Mouse (Mus musculus) midbrain, embryonic 10.5 days (tissue): ENCODE measurements around the gene Hectd3. TPM values are rescaled to one million over a fixed set of nuclear protein-coding genes. Genes with fewer than 3 reads are reported as not detected.

Source experiments
- DNase-seq: peaks from one replicate; pipeline ENCODE4 v3.0.0-alpha.2; 2017; ENCODE audit warnings: low spot score
- H3K27ac ChIP-seq: fragments of 300-500 bp; sonication (generic); replicated peaks from 2 replicates; pipeline ENCODE4 v1.5.1; 2016; ENCODE audit warnings: mild to moderate bottlenecking
- H3K27me3 ChIP-seq: fragments of 300-500 bp; sonication (generic); 2 replicates; pipeline ENCODE4 v1.6.1; 2016; ENCODE audit warnings: low read depth, mild to moderate bottlenecking; ENCODE audit not compliant: poor library complexity, severe bottlenecking
- H3K36me3 ChIP-seq: fragments of 300-500 bp; sonication (generic); 2 replicates; pipeline ENCODE4 v1.6.1; 2016; ENCODE audit warnings: mild to moderate bottlenecking, moderate library complexity
- H3K4me1 ChIP-seq: fragments of 300-500 bp; sonication (generic); 2 replicates; pipeline ENCODE4 v1.6.1; 2016
- H3K4me3 ChIP-seq: fragments of 300-500 bp; sonication (generic); 2 replicates; pipeline ENCODE4 v1.5.1; 2016; ENCODE audit warnings: mild to moderate bottlenecking, moderate library complexity
- H3K9me3 ChIP-seq: fragments of 300-500 bp; sonication (generic); replicated peaks from 2 replicates; pipeline ENCODE4 v1.6.1; 2016; ENCODE audit warnings: mild to moderate bottlenecking
- WGBS: fragments of 180-500 bp; shearing (Covaris S2); methylation state at CpG from one replicate; pipeline ENCODE4 v1.1.7; 2016; 5-methylcytosine and 5-hydroxymethylcytosine counted together
- polyA plus RNA-seq: library from polyadenylated mRNA; unstranded; fragments of >200 nt; fragmentation: Nextera tagmentation; extraction: Ambion mirVana; gene quantifications from 2 replicates; pipeline ENCODE4 v1.2.1, GENCODE M21; 2016

Hectd3 gene
- polyA plus RNA-seq, 1 experiment from 2014 or later: 9.7 TPM

DNA sequence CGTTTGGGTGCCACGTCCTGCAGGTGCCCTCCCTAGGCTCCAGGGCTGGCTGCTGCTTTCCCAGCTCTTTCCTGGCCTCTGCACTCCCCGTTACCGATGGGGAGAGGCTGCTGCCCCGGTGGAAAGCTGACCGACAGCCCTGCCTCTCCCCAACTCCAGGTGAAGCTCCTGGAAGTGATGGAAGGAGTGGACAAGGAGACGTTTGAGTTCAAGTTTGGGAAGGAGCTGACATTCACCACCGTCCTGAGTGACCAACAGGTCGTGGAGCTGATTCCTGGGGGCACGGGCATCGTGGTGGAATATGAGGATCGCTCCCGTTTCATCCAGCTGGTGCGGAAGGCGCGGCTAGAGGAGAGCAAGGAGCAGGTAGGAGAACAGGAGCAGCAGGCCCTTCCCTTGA, 6.8 kb downstream of the Hectd3 start:
- H3K36me3 ChIP-seq: peaks cover 29% of the 10 kb centered on the region
- no peak for DNase-seq
- no peak overlapping the region for H3K4me3 ChIP-seq
- H3K9me3 ChIP-seq: no peaks in the 10 kb centered on the region
- H3K27me3 ChIP-seq: peaks cover 17% of the 10 kb centered on the region
- 86% methylated on average over 16 of the region's 16 CpGs for WGBS
- H3K4me1 ChIP-seq: peaks cover 11% of the 10 kb centered on the region
- no peak overlapping the region for H3K27ac ChIP-seq

DNA sequence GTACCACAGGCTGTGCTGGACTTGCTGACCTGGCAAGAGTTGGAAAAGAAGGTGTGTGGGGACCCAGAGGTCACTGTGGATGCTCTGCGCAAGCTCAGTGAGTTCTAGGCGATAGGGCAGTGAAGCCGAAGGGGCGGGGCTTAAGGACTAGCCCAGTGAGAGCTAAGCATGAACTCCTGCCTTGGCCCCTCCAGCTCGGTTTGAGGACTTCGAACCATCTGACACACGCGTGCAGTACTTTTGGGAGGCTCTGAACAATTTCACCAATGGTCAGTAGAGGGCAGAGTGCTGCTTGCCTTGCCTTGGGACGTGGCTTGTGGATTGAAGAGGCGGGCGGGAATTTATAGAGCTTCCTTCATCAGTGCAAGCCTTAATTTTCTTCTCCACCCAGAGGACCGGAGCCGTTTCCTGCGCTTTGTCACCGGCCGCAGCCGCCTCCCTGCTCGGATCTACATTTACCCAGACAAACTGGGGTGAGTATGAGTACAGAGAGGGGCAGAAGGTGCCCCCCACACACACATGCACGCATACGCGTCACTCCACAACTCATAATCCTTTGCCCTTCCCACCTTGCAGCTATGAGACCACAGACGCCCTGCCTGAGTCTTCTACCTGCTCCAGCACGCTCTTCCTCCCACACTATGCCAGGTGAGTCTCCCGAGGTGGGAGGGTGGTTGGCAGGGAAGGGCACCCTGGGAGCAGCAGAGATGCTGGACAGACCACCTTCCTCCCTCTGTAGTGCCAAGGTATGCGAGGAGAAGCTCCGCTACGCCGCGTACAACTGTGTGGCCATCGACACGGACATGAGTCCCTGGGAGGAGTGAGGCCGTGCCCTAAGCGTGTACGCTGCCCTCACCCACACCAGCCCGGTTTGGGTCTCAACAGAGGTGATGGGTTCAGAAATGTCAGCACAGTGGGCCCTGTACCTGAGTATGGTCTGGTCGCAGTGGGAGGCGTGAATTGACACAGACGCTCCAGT, 7.7 kb downstream of the Hectd3 start:
- 0 out of 2 replicates have a peak overlapping the region, but pooled peaks have one; percentile 14 for H3K27ac ChIP-seq

GRCm38 (mm10) chr4:117004649-117005048, 9.5 kb downstream of the Hectd3 start:
- H3K27ac ChIP-seq: no peak overlapping the region
- H3K27me3 ChIP-seq: peaks cover 15% of the 10 kb centered on the region; the same call in 1 of the 2 replicates
- 88% methylated on average over 4 of the region's 4 CpGs for WGBS
- no peak overlapping the region for H3K4me3 ChIP-seq
- H3K4me1 ChIP-seq: peaks cover 11% of the 10 kb centered on the region
- H3K9me3 ChIP-seq: no peaks in the 10 kb centered on the region
- peaks cover 15% of the 10 kb centered on the region for H3K36me3 ChIP-seq
- no peak for DNase-seq

More for the DNA sequence above, 7.7 kb downstream of the Hectd3 start:
- DNase-seq: peak; percentile 68
- Histone ChIP-seq H3K4me1 (peaks cover 11% of the 10 kb centered on the region), H3K9me3 (no peaks in the 10 kb centered on the region), H3K27me3 (peaks cover 15% of the 10 kb centered on the region; the same call in 1 of the 2 replicates), H3K36me3 (peaks cover 29% of the 10 kb centered on the region), H3K4me3 (no peak overlapping the region)
- WGBS: 57% methylated on average over 38 of the region's 38 CpGs

GRCm38 (mm10) chr4:117005611-117006400, 10.7 kb downstream of the Hectd3 start:
- H3K9me3 ChIP-seq: no peaks in the 10 kb centered on the region
- no peak overlapping the region for H3K27ac ChIP-seq
- H3K27me3 ChIP-seq: peaks cover 15% of the 10 kb centered on the region; the same call in 1 of the 2 replicates
- no peak for DNase-seq
- 77% methylated on average over 7 of the region's 7 CpGs for WGBS
- peaks cover 11% of the 10 kb centered on the region for H3K4me1 ChIP-seq
- H3K36me3 ChIP-seq: peaks cover 7% of the 10 kb centered on the region
- H3K4me3 ChIP-seq: no peak overlapping the region

- H3K4me3 ChIP-seq: no peak overlapping the region
- no peak for DNase-seq
- H3K27ac ChIP-seq: no peak overlapping the region
- H3K27me3 ChIP-seq: peaks cover 11% of the 10 kb centered on the region; the same call in 1 of the 2 replicates
- peaks cover 7% of the 10 kb centered on the region for H3K36me3 ChIP-seq
- no peaks in the 10 kb centered on the region for H3K9me3 ChIP-seq
- peaks cover 10% of the 10 kb centered on the region for H3K4me1 ChIP-seq
- WGBS: 76% methylated on average over 3 of the region's 3 CpGs
These were observed 11.9 kb downstream of the Hectd3 start for GRCm38 (mm10) chr4:117007058-117007457.

DNA sequence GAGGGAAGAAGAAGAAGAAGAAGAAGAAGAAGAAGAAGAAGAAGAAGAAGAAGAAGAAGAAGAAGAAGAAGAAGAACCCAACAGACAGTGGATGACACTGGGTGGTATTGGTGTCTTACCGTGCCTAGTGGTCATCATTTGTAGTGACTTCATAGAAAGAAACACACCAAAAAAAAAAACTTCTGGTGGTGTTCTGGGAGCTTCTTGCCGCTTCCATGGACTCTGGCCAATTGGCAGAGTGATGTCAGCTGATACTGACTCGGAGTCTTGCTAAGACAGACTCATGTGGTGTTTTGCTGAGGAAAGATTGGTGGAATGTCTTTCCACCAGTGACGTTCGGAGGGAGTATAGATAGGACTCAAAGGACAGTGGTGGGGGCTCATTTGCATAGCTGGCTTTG, 15.1 kb downstream of the Hectd3 start:
- Histone ChIP-seq H3K27me3 (no peaks in the 10 kb centered on the region), H3K4me3 (no peak overlapping the region), H3K36me3 (no peaks in the 10 kb centered on the region), H3K27ac (no peak overlapping the region), H3K4me1 (no peaks in the 10 kb centered on the region), H3K9me3 (no peaks in the 10 kb centered on the region)
- 89% methylated on average over 5 of the region's 5 CpGs for WGBS
- DNase-seq: no peak

- Histone ChIP-seq H3K4me3 (no peak overlapping the region), H3K36me3 (no peaks in the 10 kb centered on the region), H3K27me3 (no peaks in the 10 kb centered on the region), H3K4me1 (no peaks in the 10 kb centered on the region), H3K9me3 (no peaks in the 10 kb centered on the region), H3K27ac (no peak overlapping the region)
- no peak for DNase-seq
- 89% methylated on average over 6 of the region's 6 CpGs for WGBS
These were observed 18.5 kb downstream of the Hectd3 start for GRCm38 (mm10) chr4:117013596-117013995.

- H3K4me3 ChIP-seq: no peak overlapping the region
- no peaks in the 10 kb centered on the region for H3K36me3 ChIP-seq
- H3K4me1 ChIP-seq: peaks cover 6% of the 10 kb centered on the region
- no peak overlapping the region for H3K27ac ChIP-seq
- H3K9me3 ChIP-seq: no peaks in the 10 kb centered on the region
- H3K27me3 ChIP-seq: no peaks in the 10 kb centered on the region
- DNase-seq: no peak
- 66% methylated on average over 4 of the region's 4 CpGs for WGBS
These were observed 19.8 kb downstream of the Hectd3 start for GRCm38 (mm10) chr4:117014901-117015415.

DNA sequence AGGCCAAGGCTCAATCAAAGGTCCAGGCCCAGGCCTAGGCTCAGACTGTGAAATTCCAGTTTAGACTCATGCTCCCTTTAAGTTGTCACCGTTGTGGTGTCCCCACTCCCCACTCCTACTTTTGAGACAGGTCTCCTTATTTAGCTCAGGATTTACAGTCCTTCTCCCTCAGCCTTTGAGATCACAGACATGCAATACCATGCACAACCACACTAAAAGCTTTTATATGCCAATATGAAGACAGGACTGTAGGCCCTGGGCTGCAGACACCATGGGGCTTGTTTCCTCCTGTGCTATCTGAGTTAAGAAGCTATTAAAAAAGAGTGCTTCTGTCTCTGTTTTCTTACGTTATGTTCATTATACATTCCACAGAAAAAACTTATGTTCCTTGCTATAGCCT, 22.6 kb downstream of the Hectd3 start:
- 98% methylated on average over 2 of the region's 2 CpGs for WGBS
- Histone ChIP-seq H3K4me1 (peaks cover 14% of the 10 kb centered on the region), H3K27me3 (no peaks in the 10 kb centered on the region), H3K9me3 (no peaks in the 10 kb centered on the region), H3K4me3 (no peak overlapping the region), H3K36me3 (peaks cover 8% of the 10 kb centered on the region), H3K27ac (no peak overlapping the region)
- DNase-seq: no peak

- Histone ChIP-seq H3K27ac (no peak overlapping the region), H3K9me3 (no peaks in the 10 kb centered on the region), H3K4me3 (no peak overlapping the region), H3K4me1 (peaks cover 14% of the 10 kb centered on the region), H3K27me3 (no peaks in the 10 kb centered on the region), H3K36me3 (peaks cover 14% of the 10 kb centered on the region)
- 83% methylated on average over 7 of the region's 7 CpGs for WGBS
- DNase-seq: no peak
These were observed 23.2 kb downstream of the Hectd3 start for GRCm38 (mm10) chr4:117018327-117018726.

- DNase-seq: peak; percentile 93
- Histone ChIP-seq H3K36me3 (peaks cover 25% of the 10 kb centered on the region), H3K4me3 (peak within 1 kb of the TSS; percentile 96), H3K9me3 (no peaks in the 10 kb centered on the region), H3K4me1 (peaks cover 14% of the 10 kb centered on the region), H3K27ac (peak within 1 kb of the TSS; percentile 87), H3K27me3 (no peaks in the 10 kb centered on the region)
- WGBS: under 1% methylated on average over 61 of the region's 61 CpGs
These were observed 24.4 kb downstream of the Hectd3 start, which contains the start of gene Eif2b3 for GRCm38 (mm10) chr4:117019206-117020134. TSS of gene Eif2b3 (plus strand) at chr4:117019402.
